Mouse (Mus musculus): Measurements from ENCODE around the gene Pramef6. TPM values are rescaled to one million over a fixed set of nuclear protein-coding genes. Genes with fewer than 3 reads are reported as not detected.
"Not testable (repeated sequence)": the region's sequence is repeated elsewhere in the genome, so short reads cannot be mapped to it uniquely, and the experiment has no call there.

Pramef6 gene
- not detected in 2 replicates for total RNA-seq (2014; fragmentation: Nextera tagmentation)
- total RNA-seq (2017) = not detected in 2 replicates

GRCm38 (mm10) chr4:143900280-143900679, at the start of gene Pramef6:
TSS of gene Pramef6 (minus strand) at chr4:143900380.
- ATAC-seq (replicated peaks; ENCODE audit: poor library complexity, severe bottlenecking) = not testable (repeated sequence)

DNA sequence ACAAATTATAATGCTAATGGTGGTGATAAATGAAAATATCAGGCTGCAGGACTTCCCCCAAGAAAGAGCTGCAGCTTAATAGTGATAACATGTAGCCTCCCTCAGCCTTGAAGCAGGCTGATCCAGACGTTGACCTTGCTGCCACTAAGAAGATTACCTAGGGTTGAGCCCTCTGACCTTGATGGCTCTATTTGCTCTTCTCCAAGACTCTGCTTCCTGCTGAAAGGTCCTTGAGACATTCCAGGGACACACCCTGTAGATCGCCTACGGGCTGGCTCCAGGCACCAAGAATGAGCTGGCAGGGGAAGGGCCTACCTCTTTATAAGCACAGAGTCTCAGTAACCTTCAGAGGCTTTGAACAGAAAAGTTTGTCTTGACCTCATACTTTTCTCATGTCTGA, 5.8 kb downstream of the Pramef6 start:
- not testable (repeated sequence) for ATAC-seq (replicated peaks; ENCODE audit: poor library complexity, severe bottlenecking)

DNA sequence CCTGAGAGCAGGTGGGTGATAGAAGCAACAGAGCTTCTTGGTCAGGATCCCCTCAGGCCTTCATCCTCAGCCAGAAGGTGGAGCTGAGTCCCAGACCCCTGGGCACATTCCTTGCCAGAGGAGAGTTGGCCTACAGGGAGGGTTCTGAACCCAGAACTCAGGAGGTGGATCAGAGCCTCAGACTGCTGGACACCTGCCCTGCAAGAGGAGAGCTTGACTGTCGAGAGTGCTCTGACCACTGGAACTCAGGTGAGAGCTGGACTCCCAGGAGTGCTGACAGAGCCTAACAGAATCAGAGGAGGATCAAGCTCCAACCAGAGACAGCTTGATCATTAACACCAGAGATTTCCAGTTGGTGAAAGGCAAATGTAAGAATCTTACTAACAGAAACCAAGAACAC, 17.8 kb downstream of the Pramef6 start:
- ATAC-seq (replicated peaks; ENCODE audit: poor library complexity, severe bottlenecking) = not testable (repeated sequence)

DNA sequence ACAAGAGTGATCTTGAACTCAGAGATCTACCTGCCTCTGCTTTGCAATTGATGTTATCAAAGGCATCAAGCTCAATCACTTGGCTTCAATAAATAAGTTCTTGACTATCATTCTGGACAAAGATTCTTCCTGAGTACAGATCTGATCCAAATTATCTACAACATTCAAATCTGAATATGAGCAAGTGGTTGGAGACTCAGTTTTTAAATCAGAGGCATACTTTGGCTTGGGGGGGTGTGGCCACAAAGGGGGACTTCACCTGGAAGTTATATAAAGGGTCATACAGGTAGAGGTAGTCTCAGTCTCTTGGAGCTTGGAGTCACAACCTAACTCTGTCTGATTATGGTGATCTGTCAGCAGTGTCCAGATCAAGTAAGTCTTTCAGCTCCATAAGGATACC, 54.0 kb downstream of the Pramef6 start, which contains the start of gene Gm13103:
Gene Gm13103, plus strand, starts transcription at position 301 of the 400 bp plus-strand sequence.
- ATAC-seq (replicated peaks; ENCODE audit: poor library complexity, severe bottlenecking) = not testable (repeated sequence)

Other genes with a start within 250 kb of the Pramef6 start
- gene Gm13088, start 243.1 kb downstream of the Pramef6 start, total RNA-seq (2014; fragmentation: Nextera tagmentation) = not detected in 2 replicates
- gene Gm13088, start 243.1 kb downstream of the Pramef6 start, total RNA-seq (2017) = not detected in 2 replicates
- not detected in 2 replicates for gene Gm13089, start 197.7 kb downstream of the Pramef6 start, total RNA-seq (2014; fragmentation: Nextera tagmentation)
- gene Gm13089, start 197.7 kb downstream of the Pramef6 start, total RNA-seq (2017) = not detected in 2 replicates
- gene Gm13078, start 180.9 kb downstream of the Pramef6 start, total RNA-seq (2014; fragmentation: Nextera tagmentation) = not detected in 2 replicates
- not detected in 2 replicates for gene Gm13078, start 180.9 kb downstream of the Pramef6 start, total RNA-seq (2017)
- not detected in 2 replicates for gene Gm13023, start 111.0 kb downstream of the Pramef6 start, total RNA-seq (2014; fragmentation: Nextera tagmentation)
- gene Gm13023, start 111.0 kb downstream of the Pramef6 start, total RNA-seq (2017) = not detected in 2 replicates
- not detected in 2 replicates for gene Gm13084, start 84.3 kb downstream of the Pramef6 start, total RNA-seq (2014; fragmentation: Nextera tagmentation)
- not detected in 2 replicates for gene Gm13084, start 84.3 kb downstream of the Pramef6 start, total RNA-seq (2017)
- gene Gm13103, start 53.9 kb downstream of the Pramef6 start, total RNA-seq (2014; fragmentation: Nextera tagmentation) = not detected in 2 replicates
- gene Gm13103, start 53.9 kb downstream of the Pramef6 start, total RNA-seq (2017) = not detected in 2 replicates
- not detected in 2 replicates for gene Pramef25, start 50.6 kb upstream of the Pramef6 start, total RNA-seq (2014; fragmentation: Nextera tagmentation)
- not detected in 2 replicates for gene Pramef25, start 50.6 kb upstream of the Pramef6 start, total RNA-seq (2017)
- gene Gm13101, start 66.6 kb upstream of the Pramef6 start, total RNA-seq (2014; fragmentation: Nextera tagmentation) = not detected in 2 replicates
- not detected in 2 replicates for gene Gm13101, start 66.6 kb upstream of the Pramef6 start, total RNA-seq (2017)
- not detected in 2 replicates for gene Pramef17, start 94.0 kb upstream of the Pramef6 start, total RNA-seq (2014; fragmentation: Nextera tagmentation)
- not detected in 2 replicates for gene Pramef17, start 94.0 kb upstream of the Pramef6 start, total RNA-seq (2017)
- gene Pramel4, start 158.7 kb upstream of the Pramef6 start, total RNA-seq (2014; fragmentation: Nextera tagmentation) = not detected in 2 replicates
- not detected in 2 replicates for gene Pramel4, start 158.7 kb upstream of the Pramef6 start, total RNA-seq (2017)
- gene Gm13102, start 206.1 kb upstream of the Pramef6 start, total RNA-seq (2014; fragmentation: Nextera tagmentation) = not detected in 2 replicates
- not detected in 2 replicates for gene Gm13102, start 206.1 kb upstream of the Pramef6 start, total RNA-seq (2017)

Measured in granulocyte monocyte progenitor cell, adult 5-6 weeks (primary cell).